Mouse (Mus musculus) thymus, adult 2 months (tissue): ENCODE data around the gene Tardbp.

Experiments
- CTCF ChIP-seq: fragments of 200-500 bp; IDR thresholded peaks from 2 replicates; pipeline ENCODE4 v1.5.1; 2012; ENCODE audit warnings: mild to moderate bottlenecking, control low read depth, low read length, moderate library complexity, borderline replicate concordance; ENCODE audit not compliant: control insufficient read depth, poor library complexity, insufficient read depth; ENCODE audit errors: extremely low read depth
- POLR2A ChIP-seq: fragments of 200-500 bp; IDR thresholded peaks from 2 replicates; pipeline ENCODE4 v1.6.1; 2012; ENCODE audit warnings: mild to moderate bottlenecking, low read length, control low read depth, moderate library complexity; ENCODE audit not compliant: control insufficient read depth, poor library complexity, insufficient read depth; ENCODE audit errors: extremely low read depth

DNA sequence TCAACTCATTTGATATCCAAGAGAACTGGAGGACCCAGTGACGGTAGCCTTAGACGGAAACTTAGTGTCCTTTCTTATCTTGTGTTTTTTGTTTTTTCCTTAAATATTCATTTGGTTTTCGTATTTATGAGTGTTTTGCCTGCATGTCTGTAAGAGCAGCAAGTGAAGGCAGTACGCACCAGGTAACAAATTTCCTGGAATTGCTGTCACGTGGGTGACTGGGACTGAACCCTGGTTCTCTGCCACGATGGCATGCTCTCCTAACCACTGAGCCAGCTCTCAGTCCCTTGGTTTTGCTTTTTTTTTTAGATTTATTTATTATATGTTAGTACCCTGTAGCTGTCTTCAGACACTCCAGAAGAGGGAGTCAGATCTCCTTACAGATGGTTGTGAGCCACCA lies 18.1 kb upstream of the Tardbp start:
- TF ChIP-seq CTCF (no peak), POLR2A (no peak)
